Mouse (Mus musculus) limb, embryonic 14.5 days (tissue): ENCODE data around the gene Taf8. TPM values are rescaled to one million over a fixed set of nuclear protein-coding genes. Genes with fewer than 3 reads are reported as not detected.

Experiments
- ATAC-seq: fragments of 200-750 bp; cut with Nextera tagmentation; 2 replicates; pipeline ENCODE4 v1.8.0; 2017; ENCODE audit warnings: low read depth, moderate number of reproducible peaks, moderate TSS enrichment; ENCODE audit not compliant: low FRiP score
- DNase-seq: peaks from one replicate; pipeline ENCODE4 v3.0.0-alpha.2; 2015; ENCODE audit warnings: low spot score
- H3K27ac ChIP-seq: fragments of 300-500 bp; sonication (generic); replicated peaks from 2 replicates; pipeline ENCODE4 v1.5.1; 2014; ENCODE audit warnings: low read depth, mild to moderate bottlenecking, low read length, moderate library complexity, mixed read lengths
- H3K27me3 ChIP-seq: fragments of 300-500 bp; sonication (generic); 2 replicates; pipeline ENCODE4 v1.6.1; 2014; ENCODE audit warnings: low read length, mixed read lengths; ENCODE audit not compliant: control insufficient read depth, insufficient read depth
- H3K36me3 ChIP-seq: fragments of 300-500 bp; sonication (generic); 2 replicates; pipeline ENCODE4 v1.6.1; 2014; ENCODE audit warnings: mild to moderate bottlenecking, low read length, moderate library complexity, mixed read lengths; ENCODE audit not compliant: control insufficient read depth, insufficient read depth
- H3K4me1 ChIP-seq: fragments of 300-500 bp; sonication (generic); 2 replicates; pipeline ENCODE4 v1.6.1; 2014; ENCODE audit warnings: antibody characterized with exemption, low read length, mixed read lengths; ENCODE audit not compliant: control insufficient read depth, insufficient read depth
- H3K4me2 ChIP-seq: fragments of 300-500 bp; sonication (generic); replicated peaks from 2 replicates; pipeline ENCODE4 v1.6.1; 2014; ENCODE audit warnings: low read depth, mild to moderate bottlenecking, low read length, moderate library complexity; ENCODE audit not compliant: severe bottlenecking
- H3K4me3 ChIP-seq: fragments of 300-500 bp; sonication (generic); replicated peaks from 2 replicates; pipeline ENCODE4 v1.5.1; 2014; ENCODE audit warnings: low read length
- H3K9ac ChIP-seq: fragments of 300-500 bp; sonication (generic); 2 replicates; pipeline ENCODE4 v1.6.1; 2014; ENCODE audit warnings: mild to moderate bottlenecking, low read depth, low read length, moderate library complexity; ENCODE audit not compliant: severe bottlenecking
- H3K9me3 ChIP-seq: fragments of 300-500 bp; sonication (generic); 2 replicates; pipeline ENCODE4 v1.6.1; 2016; ENCODE audit warnings: low read length; ENCODE audit not compliant: control insufficient read depth
- POLR2A ChIP-seq: fragments of 200-500 bp; IDR thresholded peaks from 2 replicates; pipeline ENCODE4 v1.8.0; 2012; ENCODE audit warnings: inconsistent platforms, mild to moderate bottlenecking, moderate library complexity, borderline replicate concordance; ENCODE audit not compliant: insufficient read depth, insufficient read length; ENCODE audit errors: extremely low read depth
- WGBS: fragments of 180-500 bp; shearing (Covaris S2); extraction: QIAGEN DNeasy Blood & Tissue Kit; methylation state at CpG from one replicate; pipeline ENCODE4 v1.1.7; 2014; 5-methylcytosine and 5-hydroxymethylcytosine counted together
- polyA plus RNA-seq, 2 experiments: library from polyadenylated mRNA; depleted of rRNA in 1 of 2; stranded (reverse) in 1 of 2; unstranded in 1 of 2; fragments of >200 nt; fragmentation: Nextera tagmentation in 1 of 2; extraction: Ambion mirVana in 1 of 2; gene quantifications; 2 replicates each; pipeline versions ENCODE4 v1.2.1 to v1.2.3; 2012 to 2014

The Taf8 gene
- polyA plus RNA-seq, 2 experiments = 26.3 to 46.4 TPM

- 68% methylated on average over 6 of the region's 6 CpGs for WGBS
- peaks cover 45% of the 10 kb centered on the region for H3K27me3 ChIP-seq
- no peak overlapping the region for H3K4me2 ChIP-seq
These were observed 63.5 kb downstream of the Taf8 start for GRCm38 (mm10) chr17:47438611-47439010.

GRCm38 (mm10) chr17:47436907-47437547, 65.1 kb downstream of the Taf8 start, which contains the start of gene 1700001C19Rik:
TSS of gene 1700001C19Rik (minus strand) at chr17:47437376.
- H3K4me1 ChIP-seq = no peaks in the 10 kb centered on the region; the same call in none of the 2 replicates
- H3K27me3 ChIP-seq = peaks cover 45% of the 10 kb centered on the region
- H3K27ac ChIP-seq = no peak within 1 kb of the TSS
- ATAC-seq (no peak), DNase-seq (no peak)
- peak within 1 kb of the TSS; percentile 41 for H3K4me3 ChIP-seq
- no peaks in the 10 kb centered on the region for H3K36me3 ChIP-seq
- 4% methylated on average over 21 of the region's 25 CpGs for WGBS
- peak within 1 kb of the TSS; percentile 68 for H3K4me2 ChIP-seq
- peak within 1 kb of the TSS; percentile 36 for H3K9ac ChIP-seq
- no peaks in the 10 kb centered on the region for H3K9me3 ChIP-seq
- no peak for TF ChIP-seq POLR2A

More at GRCm38 (mm10) chr17:47438611-47439010, 63.5 kb downstream of the Taf8 start:
- no peak for DNase-seq
- no peak for TF ChIP-seq POLR2A
- ATAC-seq = no peak
- Histone ChIP-seq H3K4me3 (no peak overlapping the region), H3K4me1 (no peaks in the 10 kb centered on the region; the same call in none of the 2 replicates), H3K9ac (no peak overlapping the region), H3K27ac (no peak overlapping the region), H3K36me3 (no peaks in the 10 kb centered on the region), H3K9me3 (no peaks in the 10 kb centered on the region)

GRCm38 (mm10) chr17:47436156-47436906, 65.8 kb downstream of the Taf8 start, which contains the start of gene AI661453:
TSS of gene AI661453 (plus strand) at chr17:47436615.
- Histone ChIP-seq H3K4me3 (peak within 1 kb of the TSS; percentile 41), H3K4me1 (no peaks in the 10 kb centered on the region; the same call in none of the 2 replicates), H3K9ac (peak within 1 kb of the TSS; percentile 36), H3K27me3 (peaks cover 45% of the 10 kb centered on the region), H3K9me3 (no peaks in the 10 kb centered on the region), H3K4me2 (peak within 1 kb of the TSS; percentile 68), H3K36me3 (no peaks in the 10 kb centered on the region), H3K27ac (no peak within 1 kb of the TSS)
- DNase-seq (no peak), ATAC-seq (peak; percentile 51; the same call in 1 of the 2 replicates)
- no peak for TF ChIP-seq POLR2A
- 2% methylated on average over 39 of the region's 45 CpGs for WGBS

Other genes starting within 250 kb of the Taf8 start
- 42.8 and 51.3 TPM in 2 replicates for gene Mrps10, start 133.4 kb downstream of the Taf8 start, polyA plus RNA-seq (2012; rRNA removed)
- gene Mrps10, start 133.4 kb downstream of the Taf8 start, polyA plus RNA-seq (2014; fragmentation: Nextera tagmentation; extraction: Ambion mirVana) = 76.0 and 77.7 TPM in 2 replicates
- 1.2 and 1.3 TPM in 2 replicates for gene Guca1b, start 116.9 kb downstream of the Taf8 start, polyA plus RNA-seq (2012; rRNA removed)
- 0.30 and 0.44 TPM in 2 replicates for gene Guca1b, start 116.9 kb downstream of the Taf8 start, polyA plus RNA-seq (2014; fragmentation: Nextera tagmentation; extraction: Ambion mirVana)
- 2.5 and 3.9 TPM in 2 replicates for gene Guca1a, start 101.7 kb downstream of the Taf8 start, polyA plus RNA-seq (2012; rRNA removed)
- gene Guca1a, start 101.7 kb downstream of the Taf8 start, polyA plus RNA-seq (2014; fragmentation: Nextera tagmentation; extraction: Ambion mirVana) = 6.0 and 6.4 TPM in 2 replicates
- 3.0 and 3.4 TPM in 2 replicates for gene AI661453, start 65.7 kb downstream of the Taf8 start, polyA plus RNA-seq (2012; rRNA removed)
- 2.6 and 2.7 TPM in 2 replicates for gene AI661453, start 65.7 kb downstream of the Taf8 start, polyA plus RNA-seq (2014; fragmentation: Nextera tagmentation; extraction: Ambion mirVana)
- 0.25 and 0.82 TPM in 2 replicates for gene 1700001C19Rik, start 64.9 kb downstream of the Taf8 start, polyA plus RNA-seq (2012; rRNA removed)
- gene 1700001C19Rik, start 64.9 kb downstream of the Taf8 start, polyA plus RNA-seq (2014; fragmentation: Nextera tagmentation; extraction: Ambion mirVana) = 0.50 and 0.68 TPM in 2 replicates
- 349 and 415 TPM in 2 replicates for gene Ccnd3, start 2.8 kb upstream of the Taf8 start, polyA plus RNA-seq (2012; rRNA removed)
- gene Ccnd3, start 2.8 kb upstream of the Taf8 start, polyA plus RNA-seq (2014; fragmentation: Nextera tagmentation; extraction: Ambion mirVana) = 513 and 520 TPM in 2 replicates
- gene Bysl, start 109.2 kb upstream of the Taf8 start, polyA plus RNA-seq (2012; rRNA removed) = 19.5 and 20.4 TPM in 2 replicates
- 20.6 and 24.0 TPM in 2 replicates for gene Bysl, start 109.2 kb upstream of the Taf8 start, polyA plus RNA-seq (2014; fragmentation: Nextera tagmentation; extraction: Ambion mirVana)
- gene Med20, start 109.3 kb upstream of the Taf8 start, polyA plus RNA-seq (2012; rRNA removed) = 59.5 and 64.7 TPM in 2 replicates
- 50.6 and 55.0 TPM in 2 replicates for gene Med20, start 109.3 kb upstream of the Taf8 start, polyA plus RNA-seq (2014; fragmentation: Nextera tagmentation; extraction: Ambion mirVana)
- gene Gm20517, start 109.3 kb upstream of the Taf8 start, polyA plus RNA-seq (2012; rRNA removed) = 1.3 and 1.4 TPM in 2 replicates
- gene Gm20517, start 109.3 kb upstream of the Taf8 start, polyA plus RNA-seq (2014; fragmentation: Nextera tagmentation; extraction: Ambion mirVana) = 0.72 and 1.4 TPM in 2 replicates
- gene Usp49, start 128.4 kb upstream of the Taf8 start, polyA plus RNA-seq (2012; rRNA removed) = 17.6 and 20.8 TPM in 2 replicates
- 5.0 and 5.2 TPM in 2 replicates for gene Usp49, start 128.4 kb upstream of the Taf8 start, polyA plus RNA-seq (2014; fragmentation: Nextera tagmentation; extraction: Ambion mirVana)
- 106 and 130 TPM in 2 replicates for gene Tomm6, start 186.1 kb upstream of the Taf8 start, polyA plus RNA-seq (2012; rRNA removed)
- gene Tomm6, start 186.1 kb upstream of the Taf8 start, polyA plus RNA-seq (2014; fragmentation: Nextera tagmentation; extraction: Ambion mirVana) = 409 and 415 TPM in 2 replicates
- 16.0 and 26.2 TPM in 2 replicates for gene Frs3, start 186.7 kb upstream of the Taf8 start, polyA plus RNA-seq (2012; rRNA removed)
- 5.4 TPM in 2 replicates for gene Frs3, start 186.7 kb upstream of the Taf8 start, polyA plus RNA-seq (2014; fragmentation: Nextera tagmentation; extraction: Ambion mirVana)
- gene Gm21981, start 192.2 kb upstream of the Taf8 start, polyA plus RNA-seq (2012; rRNA removed) = 2.6 and 3.0 TPM in 2 replicates
- gene Gm21981, start 192.2 kb upstream of the Taf8 start, polyA plus RNA-seq (2014; fragmentation: Nextera tagmentation; extraction: Ambion mirVana) = 1.3 and 1.7 TPM in 2 replicates
- 0.52 and 1.9 TPM in 2 replicates for gene Prickle4, start 192.4 kb upstream of the Taf8 start, polyA plus RNA-seq (2012; rRNA removed)
- gene Prickle4, start 192.4 kb upstream of the Taf8 start, polyA plus RNA-seq (2014; fragmentation: Nextera tagmentation; extraction: Ambion mirVana) = 1.3 TPM in 2 replicates
- 0.55 and 1.4 TPM in 2 replicates for gene Pgc, start 224.6 kb upstream of the Taf8 start, polyA plus RNA-seq (2012; rRNA removed)
- 0.18 and 0.23 TPM in 2 replicates for gene Pgc, start 224.6 kb upstream of the Taf8 start, polyA plus RNA-seq (2014; fragmentation: Nextera tagmentation; extraction: Ambion mirVana)
- gene Tfeb, start 234.7 kb upstream of the Taf8 start, polyA plus RNA-seq (2012; rRNA removed) = 12.2 and 13.2 TPM in 2 replicates
- gene Tfeb, start 234.7 kb upstream of the Taf8 start, polyA plus RNA-seq (2014; fragmentation: Nextera tagmentation; extraction: Ambion mirVana) = 10.6 and 11.5 TPM in 2 replicates